Mouse (Mus musculus) splenic B cell, adult 2 months (primary cell): ENCODE results near the gene Glis2.
"Not testable (repeated sequence)": the region's sequence is repeated elsewhere in the genome, so short reads cannot be mapped to it uniquely, and the experiment has no call there.

Source experiments
- DNase-seq: peaks from one replicate; pipeline ENCODE4 v3.0.0-alpha.2; 2011; ENCODE audit warnings: low read depth, low spot score
- H3K27me3 ChIP-seq: 2 replicates; pipeline ENCODE4 v1.6.1; 2012; ENCODE audit warnings: mild to moderate bottlenecking, low read length, moderate library complexity, mixed read lengths; ENCODE audit not compliant: control insufficient read depth, poor library complexity, insufficient read depth, severe bottlenecking
- H3K36me3 ChIP-seq: 2 replicates; pipeline ENCODE4 v1.6.1; 2012; ENCODE audit warnings: mild to moderate bottlenecking, low read length, moderate library complexity, mixed read lengths; ENCODE audit not compliant: control insufficient read depth, poor library complexity, insufficient read depth, severe bottlenecking

Gene Glis2

GRCm38 (mm10) chr16:4560145-4560952 is 34.2 kb upstream of the Glis2 start:
- H3K27me3 ChIP-seq, result no peaks in the 10 kb centered on the region
- H3K36me3 ChIP-seq, result no peaks in the 10 kb centered on the region
- DNase-seq, result peak; percentile 77

- no peaks in the 10 kb centered on the region for H3K36me3 ChIP-seq
- no peaks in the 10 kb centered on the region for H3K27me3 ChIP-seq
- peak; percentile 84 for DNase-seq
These were observed 26.6 kb upstream of the Glis2 start for GRCm38 (mm10) chr16:4567912-4568311.

- DNase-seq, result no peak
- no peaks in the 10 kb centered on the region for H3K27me3 ChIP-seq
- no peaks in the 10 kb centered on the region for H3K36me3 ChIP-seq
These were observed 23.8 kb upstream of the Glis2 start for GRCm38 (mm10) chr16:4570737-4571136.

GRCm38 (mm10) chr16:4576038-4576437 is 18.5 kb upstream of the Glis2 start:
- no peak for DNase-seq
- no peaks in the 10 kb centered on the region for H3K36me3 ChIP-seq
- no peaks in the 10 kb centered on the region for H3K27me3 ChIP-seq

- Histone ChIP-seq H3K36me3 (no peaks in the 10 kb centered on the region), H3K27me3 (no peaks in the 10 kb centered on the region)
- DNase-seq, result no peak
These were observed 17.6 kb upstream of the Glis2 start for GRCm38 (mm10) chr16:4576873-4577272.

GRCm38 (mm10) chr16:4578630-4579029 is 15.9 kb upstream of the Glis2 start:
- no peaks in the 10 kb centered on the region for H3K36me3 ChIP-seq
- H3K27me3 ChIP-seq, result no peaks in the 10 kb centered on the region
- no peak for DNase-seq

- not testable (repeated sequence) for H3K36me3 ChIP-seq, H3K27me3 ChIP-seq, DNase-seq
These were observed 13.3 kb upstream of the Glis2 start for GRCm38 (mm10) chr16:4581179-4581578.

GRCm38 (mm10) chr16:4583807-4584206 is 10.7 kb upstream of the Glis2 start:
- H3K27me3 ChIP-seq, result no peaks in the 10 kb centered on the region
- peak; percentile 57 for DNase-seq
- no peaks in the 10 kb centered on the region for H3K36me3 ChIP-seq

GRCm38 (mm10) chr16:4584438-4584837 is 10.1 kb upstream of the Glis2 start:
- no peaks in the 10 kb centered on the region for H3K27me3 ChIP-seq
- no peaks in the 10 kb centered on the region for H3K36me3 ChIP-seq
- DNase-seq, result no peak

- Histone ChIP-seq H3K27me3 (no peaks in the 10 kb centered on the region), H3K36me3 (no peaks in the 10 kb centered on the region)
- no peak for DNase-seq
These were observed 8.6 kb upstream of the Glis2 start for GRCm38 (mm10) chr16:4585642-4586530.

- Histone ChIP-seq H3K27me3 (no peaks in the 10 kb centered on the region), H3K36me3 (no peaks in the 10 kb centered on the region)
- peak; percentile 96 for DNase-seq
These were observed 7.9 kb upstream of the Glis2 start for GRCm38 (mm10) chr16:4586531-4587123.

GRCm38 (mm10) chr16:4587516-4588210 is 6.8 kb upstream of the Glis2 start:
- no peaks in the 10 kb centered on the region for H3K36me3 ChIP-seq
- DNase-seq, result no peak
- no peaks in the 10 kb centered on the region for H3K27me3 ChIP-seq

GRCm38 (mm10) chr16:4590236-4590635 is 4.3 kb upstream of the Glis2 start:
- no peaks in the 10 kb centered on the region; the same call in none of the 2 replicates for H3K27me3 ChIP-seq
- DNase-seq, result peak; percentile 61
- H3K36me3 ChIP-seq, result no peaks in the 10 kb centered on the region
